Mouse (Mus musculus): ENCODE data around the gene Elovl6. TPM values are rescaled to one million over a fixed set of nuclear protein-coding genes. Genes with fewer than 3 reads are reported as not detected.

Elovl6 gene
- polyA plus RNA-seq, 1 experiment from 2014 or later = 20.9 TPM

DNA sequence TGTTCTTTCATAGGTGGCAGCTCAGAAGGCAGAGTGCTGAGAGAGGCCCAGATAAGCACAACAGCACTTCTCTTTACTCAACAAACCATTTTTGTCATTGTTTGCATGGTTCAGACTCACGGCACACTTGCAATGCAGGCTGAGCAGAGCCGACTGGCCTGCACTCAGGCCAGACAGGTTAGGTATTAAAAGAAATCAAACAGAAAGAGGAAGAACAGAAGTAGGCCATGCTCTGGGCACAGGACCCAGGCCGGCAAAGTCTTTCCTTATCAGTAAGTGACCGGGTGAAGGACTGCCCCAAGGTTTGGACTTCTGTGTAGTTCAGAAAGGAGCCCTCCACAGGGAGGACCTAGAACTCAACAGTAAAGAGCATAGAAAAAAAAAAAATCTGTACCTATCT is 149.7 kb downstream of the Elovl6 start:
- Histone ChIP-seq H3K27ac (ENCODE audit: low read depth, low read length) (no peak overlapping the region), H3K27me3 (ENCODE audit: control insufficient read depth, insufficient read depth, low read length) (no peaks in the 10 kb centered on the region), H3K9me3 (replicated peaks; ENCODE audit: control insufficient read depth, low read length) (no peaks in the 10 kb centered on the region), H3K4me2 (no peak overlapping the region), H3K9ac (ENCODE audit: low read depth, low read length) (no peak overlapping the region), H3K4me3 (ENCODE audit: low read depth, low read length) (no peak overlapping the region), H3K36me3 (ENCODE audit: control insufficient read depth, insufficient read depth, low read length) (no peaks in the 10 kb centered on the region), H3K4me1 (ENCODE audit: control insufficient read depth, insufficient read depth, low read length) (no peaks in the 10 kb centered on the region; the same call in 1 of the 2 replicates)
- no peak for ATAC-seq (replicated peaks; ENCODE audit: insufficient number of reproducible peaks, low FRiP score, low TSS enrichment)
- 59% methylated on average over 4 of the region's 4 CpGs for WGBS (ENCODE audit: insufficient replicate concordance)

DNA sequence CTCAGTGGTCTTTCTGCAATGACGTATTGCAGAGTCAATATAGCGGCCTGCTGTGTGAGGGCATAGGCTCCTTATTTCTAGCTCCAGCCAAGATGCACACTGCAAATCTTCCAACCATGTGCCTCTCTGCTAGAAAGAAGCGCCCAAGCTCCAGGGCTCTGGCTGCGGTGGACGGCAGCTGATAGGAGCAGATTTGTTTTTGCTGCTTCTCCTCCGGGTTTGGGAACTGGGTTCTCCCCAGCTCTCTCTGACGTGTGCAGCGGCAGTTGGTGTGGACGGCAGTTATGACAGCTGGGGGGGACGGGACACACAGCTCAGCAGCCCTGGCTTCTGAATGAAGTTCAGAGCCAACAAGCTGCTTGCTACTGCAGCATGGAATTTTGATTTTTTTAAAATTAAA is 150.2 kb downstream of the Elovl6 start:
- no peaks in the 10 kb centered on the region for H3K36me3 ChIP-seq (ENCODE audit: control insufficient read depth, insufficient read depth, low read length)
- H3K4me3 ChIP-seq (ENCODE audit: low read depth, low read length) = no peak overlapping the region
- H3K9me3 ChIP-seq (replicated peaks; ENCODE audit: control insufficient read depth, low read length) = no peaks in the 10 kb centered on the region
- 77% methylated on average over 10 of the region's 10 CpGs for WGBS (ENCODE audit: insufficient replicate concordance)
- H3K9ac ChIP-seq (ENCODE audit: low read depth, low read length) = no peak overlapping the region
- no peak for ATAC-seq (replicated peaks; ENCODE audit: insufficient number of reproducible peaks, low FRiP score, low TSS enrichment)
- H3K4me1 ChIP-seq (ENCODE audit: control insufficient read depth, insufficient read depth, low read length) = no peaks in the 10 kb centered on the region; the same call in 1 of the 2 replicates
- H3K27me3 ChIP-seq (ENCODE audit: control insufficient read depth, insufficient read depth, low read length) = no peaks in the 10 kb centered on the region
- H3K27ac ChIP-seq (ENCODE audit: low read depth, low read length) = no peak overlapping the region
- no peak overlapping the region for H3K4me2 ChIP-seq

DNA sequence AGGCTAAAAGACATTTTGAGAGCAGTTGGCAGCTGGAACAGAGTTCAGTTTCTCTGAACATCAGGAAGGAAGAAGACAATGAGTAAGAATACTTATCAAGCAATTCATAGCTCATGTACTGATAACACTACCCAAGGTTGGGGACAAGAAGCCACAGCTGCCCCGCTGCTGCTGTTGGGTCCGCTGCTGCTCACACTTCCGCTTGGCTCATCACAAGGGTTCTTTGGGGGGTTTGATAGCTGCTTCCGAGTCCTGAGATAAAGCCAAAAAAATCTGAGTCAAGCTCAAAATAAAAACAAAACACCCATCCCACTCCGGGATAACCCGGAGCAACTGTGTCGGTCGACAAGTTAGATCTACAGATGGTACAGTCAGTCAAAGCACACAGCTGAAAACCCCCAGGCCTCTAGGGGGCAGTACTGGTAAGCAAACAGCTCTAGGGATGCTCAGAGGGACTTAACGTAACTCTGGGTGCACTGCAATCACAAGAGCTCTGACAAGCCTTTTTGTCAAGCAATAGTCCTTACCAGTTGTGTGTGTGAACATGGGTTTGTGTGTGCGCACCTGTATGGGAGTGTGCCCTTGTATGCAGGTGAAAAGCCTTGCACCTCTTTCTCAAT is 151.0 kb downstream of the Elovl6 start:
- Histone ChIP-seq H3K4me1 (ENCODE audit: control insufficient read depth, insufficient read depth, low read length) (no peaks in the 10 kb centered on the region; the same call in 1 of the 2 replicates), H3K27ac (ENCODE audit: low read depth, low read length) (no peak overlapping the region), H3K9ac (ENCODE audit: low read depth, low read length) (no peak overlapping the region), H3K9me3 (replicated peaks; ENCODE audit: control insufficient read depth, low read length) (no peaks in the 10 kb centered on the region), H3K36me3 (ENCODE audit: control insufficient read depth, insufficient read depth, low read length) (no peaks in the 10 kb centered on the region), H3K4me3 (ENCODE audit: low read depth, low read length) (no peak overlapping the region), H3K4me2 (no peak overlapping the region), H3K27me3 (ENCODE audit: control insufficient read depth, insufficient read depth, low read length) (no peaks in the 10 kb centered on the region)
- 85% methylated on average over 10 of the region's 10 CpGs for WGBS (ENCODE audit: insufficient replicate concordance)
- ATAC-seq (replicated peaks; ENCODE audit: insufficient number of reproducible peaks, low FRiP score, low TSS enrichment) = no peak

DNA sequence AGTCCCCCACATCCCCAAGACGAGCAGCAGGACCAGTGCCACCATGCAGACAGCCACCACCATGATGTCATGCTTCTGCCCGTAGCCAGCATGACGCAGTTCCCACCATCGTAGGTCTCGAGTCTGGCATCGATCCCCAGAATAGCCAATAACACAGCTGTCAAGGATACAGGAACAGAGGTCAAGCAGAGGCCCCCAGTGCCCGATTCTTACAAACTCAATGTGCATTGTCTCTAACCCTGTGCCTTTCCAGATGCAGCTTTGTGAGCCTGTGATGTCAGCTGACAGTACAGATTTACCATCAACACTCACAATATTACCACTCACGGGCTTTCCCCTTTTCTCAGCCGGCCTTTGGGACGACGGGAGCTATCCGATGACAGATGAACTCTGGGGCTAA is 154.0 kb downstream of the Elovl6 start:
- WGBS (ENCODE audit: insufficient replicate concordance) = 82% methylated on average over 12 of the region's 12 CpGs
- Histone ChIP-seq H3K9me3 (replicated peaks; ENCODE audit: control insufficient read depth, low read length) (no peaks in the 10 kb centered on the region), H3K27ac (ENCODE audit: low read depth, low read length) (no peak overlapping the region), H3K4me2 (no peak overlapping the region), H3K27me3 (ENCODE audit: control insufficient read depth, insufficient read depth, low read length) (no peaks in the 10 kb centered on the region), H3K9ac (ENCODE audit: low read depth, low read length) (no peak overlapping the region), H3K4me1 (ENCODE audit: control insufficient read depth, insufficient read depth, low read length) (no peaks in the 10 kb centered on the region), H3K36me3 (ENCODE audit: control insufficient read depth, insufficient read depth, low read length) (no peaks in the 10 kb centered on the region), H3K4me3 (ENCODE audit: low read depth, low read length) (no peak overlapping the region)
- ATAC-seq (replicated peaks; ENCODE audit: insufficient number of reproducible peaks, low FRiP score, low TSS enrichment) = no peak

DNA sequence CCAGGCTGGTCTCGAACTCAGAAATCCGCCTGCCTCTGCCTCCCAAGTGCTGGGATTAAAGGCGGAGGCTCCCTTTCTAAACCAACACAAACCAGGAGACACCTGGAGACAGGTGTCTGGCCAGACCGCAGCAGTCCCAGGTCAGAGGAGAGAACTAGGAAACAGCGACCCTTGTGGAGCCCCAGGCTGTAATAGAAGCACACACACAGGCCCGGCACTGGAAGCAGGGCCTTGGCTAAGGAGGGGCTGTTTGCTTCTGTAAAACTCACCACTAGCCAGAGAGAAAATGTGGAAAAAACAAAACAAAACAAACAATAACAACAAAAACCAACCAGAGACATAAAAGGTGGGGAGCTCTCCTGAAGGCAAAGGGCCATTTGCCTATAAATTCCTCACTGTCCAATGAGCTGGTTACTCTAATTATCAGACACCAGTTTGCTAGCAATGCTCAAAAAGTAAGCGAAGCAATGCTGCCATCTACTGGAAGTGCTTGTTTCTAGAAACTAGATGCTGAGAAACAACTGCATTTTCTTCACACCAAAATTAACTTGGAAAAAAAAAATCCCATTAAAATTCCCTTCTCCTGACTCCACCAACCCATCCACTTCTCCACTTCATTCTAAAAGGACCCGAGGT is 154.7 kb downstream of the Elovl6 start:
- no peaks in the 10 kb centered on the region for H3K9me3 ChIP-seq (replicated peaks; ENCODE audit: control insufficient read depth, low read length)
- H3K4me3 ChIP-seq (ENCODE audit: low read depth, low read length) = no peak overlapping the region
- H3K27me3 ChIP-seq (ENCODE audit: control insufficient read depth, insufficient read depth, low read length) = no peaks in the 10 kb centered on the region
- H3K4me2 ChIP-seq = no peak overlapping the region
- no peak overlapping the region for H3K27ac ChIP-seq (ENCODE audit: low read depth, low read length)
- H3K4me1 ChIP-seq (ENCODE audit: control insufficient read depth, insufficient read depth, low read length) = no peaks in the 10 kb centered on the region
- WGBS (ENCODE audit: insufficient replicate concordance) = 55% methylated on average over 8 of the region's 8 CpGs
- ATAC-seq (replicated peaks; ENCODE audit: insufficient number of reproducible peaks, low FRiP score, low TSS enrichment) = no peak
- no peaks in the 10 kb centered on the region for H3K36me3 ChIP-seq (ENCODE audit: control insufficient read depth, insufficient read depth, low read length)
- H3K9ac ChIP-seq (ENCODE audit: low read depth, low read length) = no peak overlapping the region

DNA sequence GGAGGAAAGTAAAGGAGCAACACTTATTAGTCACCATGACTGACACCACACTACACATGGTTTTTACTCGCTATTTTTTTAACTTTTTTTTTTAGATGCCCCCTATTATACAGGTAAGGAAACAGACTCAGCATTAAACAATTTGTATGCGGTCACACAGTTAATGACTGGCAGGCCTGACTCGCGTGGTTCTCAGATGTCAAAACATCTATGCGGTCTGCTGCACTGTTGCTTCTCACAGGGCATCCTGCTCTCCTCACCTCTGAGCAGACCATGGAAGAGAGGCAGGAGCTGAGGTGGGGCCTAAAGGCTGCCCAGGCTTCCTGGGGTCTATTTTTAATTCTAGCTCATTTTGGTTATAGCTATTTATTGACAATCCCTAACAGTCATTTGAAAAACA is 155.3 kb downstream of the Elovl6 start:
- Histone ChIP-seq H3K9ac (ENCODE audit: low read depth, low read length) (no peak overlapping the region), H3K27ac (ENCODE audit: low read depth, low read length) (no peak overlapping the region), H3K36me3 (ENCODE audit: control insufficient read depth, insufficient read depth, low read length) (no peaks in the 10 kb centered on the region), H3K4me1 (ENCODE audit: control insufficient read depth, insufficient read depth, low read length) (no peaks in the 10 kb centered on the region), H3K4me3 (ENCODE audit: low read depth, low read length) (no peak overlapping the region), H3K4me2 (no peak overlapping the region), H3K27me3 (ENCODE audit: control insufficient read depth, insufficient read depth, low read length) (no peaks in the 10 kb centered on the region), H3K9me3 (replicated peaks; ENCODE audit: control insufficient read depth, low read length) (no peaks in the 10 kb centered on the region)
- 70% methylated on average over 5 of the region's 5 CpGs for WGBS (ENCODE audit: insufficient replicate concordance)
- ATAC-seq (replicated peaks; ENCODE audit: insufficient number of reproducible peaks, low FRiP score, low TSS enrichment) = no peak

Small RNA genes within 50 kb of the gene (microRNA-seq; reads per million reads assigned to microRNA genes)
- gene Gm24515 (ENCODE audit: borderline number of aligned reads) = not detected

Other genes with a start within 250 kb of the Elovl6 start
- 12.9 and 14.0 TPM in 2 replicates for gene Enpep, start 199.6 kb upstream of the Elovl6 start, polyA plus RNA-seq (2014; fragmentation: Nextera tagmentation; extraction: Ambion mirVana)
- 0.79 and 1.4 TPM in 2 replicates for gene Egf, start 223.0 kb downstream of the Elovl6 start, polyA plus RNA-seq (2014; fragmentation: Nextera tagmentation; extraction: Ambion mirVana)